Mouse (Mus musculus): ENCODE data around the gene Jakmip3. TPM values are rescaled to one million over a fixed set of nuclear protein-coding genes. Genes with fewer than 3 reads are reported as not detected.

Jakmip3 gene
- polyA plus RNA-seq, 1 experiment from 2014 or later = 0.66 TPM

DNA sequence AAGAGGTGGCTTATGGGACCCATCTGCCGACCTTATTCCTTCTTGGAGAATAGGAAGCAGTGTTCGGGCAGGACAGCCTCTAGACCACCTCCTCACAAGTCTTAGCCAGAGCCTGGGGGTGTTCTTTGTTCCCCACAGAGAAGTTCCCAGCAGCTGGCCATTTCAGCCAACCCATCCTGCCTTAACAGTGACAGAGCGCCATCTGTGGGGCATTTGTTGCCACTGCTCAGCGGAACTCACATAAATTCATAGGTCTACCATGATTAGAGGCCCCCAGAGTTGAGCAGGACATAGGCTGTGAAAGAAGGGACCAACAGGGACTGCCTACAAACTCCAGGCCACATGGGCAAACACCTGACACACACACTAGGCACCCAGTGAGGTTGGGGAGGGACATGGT, 122.9 kb downstream of the Jakmip3 start:
- Histone ChIP-seq H3K9me3 (no peaks in the 10 kb centered on the region), H3K36me3 (no peaks in the 10 kb centered on the region), H3K4me2 (no peak overlapping the region), H3K9ac (replicated peaks) (no peak overlapping the region), H3K27ac (no peak overlapping the region), H3K4me3 (replicated peaks) (no peak overlapping the region), H3K27me3 (peaks cover 24% of the 10 kb centered on the region), H3K4me1 (replicated peaks) (no peaks in the 10 kb centered on the region)
- no peak for ATAC-seq (ENCODE audit: insufficient number of reproducible peaks, insufficient read depth, low FRiP score, low TSS enrichment, low read depth)
- 64% methylated on average over 4 of the region's 4 CpGs for WGBS

DNA sequence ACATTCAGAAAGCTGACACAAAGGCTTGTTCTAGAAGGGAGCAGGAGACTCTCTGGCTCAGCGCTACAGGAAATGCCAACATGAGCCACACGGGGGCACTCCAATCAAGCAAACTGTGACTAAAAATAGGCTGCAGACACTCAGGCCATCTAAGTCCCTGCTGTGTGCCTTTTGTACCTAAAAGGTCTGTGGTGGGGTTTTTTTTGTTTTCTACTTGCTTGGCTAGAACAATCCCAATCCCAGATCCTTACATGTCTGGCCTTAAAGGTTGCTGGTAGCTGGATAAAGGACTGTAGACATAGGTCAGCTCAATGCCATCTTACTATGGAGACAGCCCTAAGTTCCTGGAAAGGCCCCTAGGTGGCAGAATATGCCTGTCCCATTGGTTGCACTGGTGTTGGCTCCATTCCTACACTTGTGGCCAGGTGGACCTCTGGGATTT, 127.7 kb downstream of the Jakmip3 start:
- H3K27me3 ChIP-seq = peaks cover 24% of the 10 kb centered on the region
- ATAC-seq (ENCODE audit: insufficient number of reproducible peaks, insufficient read depth, low FRiP score, low TSS enrichment, low read depth) = 0 out of 2 replicates have a peak, but pooled peaks have one; percentile 15
- H3K4me1 ChIP-seq (replicated peaks) = no peaks in the 10 kb centered on the region
- 4% methylated on average over 2 of the region's 2 CpGs for WGBS
- H3K36me3 ChIP-seq = no peaks in the 10 kb centered on the region
- no peak overlapping the region for H3K9ac ChIP-seq (replicated peaks)
- no peak overlapping the region for H3K27ac ChIP-seq
- no peak overlapping the region for H3K4me2 ChIP-seq
- H3K9me3 ChIP-seq = no peaks in the 10 kb centered on the region
- no peak overlapping the region for H3K4me3 ChIP-seq (replicated peaks)

DNA sequence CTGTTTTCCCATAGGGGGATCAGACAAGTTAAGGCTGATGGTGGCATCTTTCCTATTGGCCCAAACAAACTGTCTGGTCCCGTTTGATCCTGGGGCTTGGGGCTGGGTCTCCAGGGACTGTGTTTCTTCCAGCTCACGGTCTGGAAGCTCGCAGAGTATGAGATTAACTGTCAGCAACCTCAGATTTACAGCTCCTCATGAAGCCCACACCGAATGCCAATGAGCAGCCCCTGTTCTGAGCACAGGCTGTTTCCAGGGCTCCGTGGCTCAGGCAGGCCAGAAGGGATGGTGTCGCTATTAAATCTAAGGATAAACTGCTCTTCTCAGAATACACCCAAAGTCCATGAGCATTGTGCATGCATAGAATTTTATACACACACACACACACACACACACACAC, 133.7 kb downstream of the Jakmip3 start:
- H3K27me3 ChIP-seq = peaks cover 14% of the 10 kb centered on the region; the same call in 1 of the 2 replicates
- H3K36me3 ChIP-seq = no peaks in the 10 kb centered on the region
- no peak overlapping the region for H3K4me2 ChIP-seq
- no peak overlapping the region for H3K27ac ChIP-seq
- no peak overlapping the region for H3K4me3 ChIP-seq (replicated peaks)
- WGBS = 20% methylated on average over 6 of the region's 6 CpGs
- no peaks in the 10 kb centered on the region for H3K9me3 ChIP-seq
- peaks cover 30% of the 10 kb centered on the region for H3K4me1 ChIP-seq (replicated peaks)
- H3K9ac ChIP-seq (replicated peaks) = no peak overlapping the region
- no peak for ATAC-seq (ENCODE audit: insufficient number of reproducible peaks, insufficient read depth, low FRiP score, low TSS enrichment, low read depth)

DNA sequence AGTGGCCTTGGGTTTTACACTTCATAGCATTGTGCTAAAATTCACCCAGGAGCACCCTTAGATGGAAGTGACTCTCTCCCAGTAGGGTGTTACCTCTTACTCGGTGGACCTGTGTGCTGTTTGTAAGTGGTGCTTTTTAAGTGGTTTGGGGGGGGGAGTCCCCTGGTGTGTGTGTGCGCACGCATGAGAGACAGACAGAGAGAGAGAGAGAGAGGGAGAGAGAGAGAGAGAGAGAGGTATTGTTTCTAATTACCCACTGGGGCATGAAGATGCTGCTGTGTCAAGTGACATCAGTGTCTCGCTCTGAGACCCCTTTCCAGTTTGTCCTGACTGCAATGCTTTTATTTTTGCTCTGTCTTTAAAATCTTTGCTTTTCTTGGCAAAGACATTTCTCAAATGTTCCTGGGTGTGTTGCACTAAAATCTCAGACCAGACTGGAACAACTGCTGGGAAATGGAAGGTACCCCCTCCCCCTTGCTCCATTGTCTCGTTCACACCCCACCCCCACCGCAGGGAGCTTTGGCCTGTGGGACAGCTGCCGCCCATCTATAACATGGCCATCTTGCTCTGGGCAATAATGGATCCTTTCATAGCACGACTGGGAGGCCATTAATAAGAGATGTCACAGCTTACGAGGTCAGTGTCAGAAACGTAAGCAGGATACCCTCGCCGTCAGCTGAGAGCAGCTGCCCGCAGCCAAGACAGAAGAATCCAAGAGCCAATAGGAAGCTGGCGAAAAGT, 134.7 kb downstream of the Jakmip3 start:
- WGBS = 56% methylated on average over 14 of the region's 14 CpGs
- Histone ChIP-seq H3K4me3 (replicated peaks) (no peak overlapping the region), H3K9me3 (no peaks in the 10 kb centered on the region), H3K4me2 (no peak overlapping the region), H3K9ac (replicated peaks) (no peak overlapping the region), H3K27me3 (peaks cover 14% of the 10 kb centered on the region; the same call in 1 of the 2 replicates), H3K27ac (no peak overlapping the region), H3K36me3 (no peaks in the 10 kb centered on the region), H3K4me1 (replicated peaks) (peaks cover 30% of the 10 kb centered on the region)
- no peak for ATAC-seq (ENCODE audit: insufficient number of reproducible peaks, insufficient read depth, low FRiP score, low TSS enrichment, low read depth)

DNA sequence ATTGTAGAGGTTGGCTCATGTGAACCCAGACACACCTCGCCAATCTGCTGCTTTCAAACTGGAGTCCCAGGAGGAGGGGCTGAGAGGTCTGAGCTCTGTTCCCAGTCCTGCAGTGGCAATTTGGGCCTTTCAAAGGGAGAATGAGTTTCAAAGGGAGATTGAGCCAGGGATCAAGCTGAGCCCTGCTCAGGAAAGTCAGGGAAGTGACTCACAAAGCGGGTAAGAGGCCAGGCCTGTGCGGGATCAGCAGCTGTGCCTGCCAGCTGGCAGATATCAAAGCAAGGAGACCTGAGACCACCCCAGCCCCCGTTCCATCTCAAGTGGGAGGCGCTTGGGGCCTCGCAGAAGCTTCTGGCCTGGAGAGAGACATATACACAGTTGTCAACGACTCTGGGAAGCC, 136.8 kb downstream of the Jakmip3 start:
- ATAC-seq (ENCODE audit: insufficient number of reproducible peaks, insufficient read depth, low FRiP score, low TSS enrichment, low read depth) = peak; percentile 54; the same call in 1 of the 2 replicates
- peaks cover 30% of the 10 kb centered on the region for H3K4me1 ChIP-seq (replicated peaks)

DNA sequence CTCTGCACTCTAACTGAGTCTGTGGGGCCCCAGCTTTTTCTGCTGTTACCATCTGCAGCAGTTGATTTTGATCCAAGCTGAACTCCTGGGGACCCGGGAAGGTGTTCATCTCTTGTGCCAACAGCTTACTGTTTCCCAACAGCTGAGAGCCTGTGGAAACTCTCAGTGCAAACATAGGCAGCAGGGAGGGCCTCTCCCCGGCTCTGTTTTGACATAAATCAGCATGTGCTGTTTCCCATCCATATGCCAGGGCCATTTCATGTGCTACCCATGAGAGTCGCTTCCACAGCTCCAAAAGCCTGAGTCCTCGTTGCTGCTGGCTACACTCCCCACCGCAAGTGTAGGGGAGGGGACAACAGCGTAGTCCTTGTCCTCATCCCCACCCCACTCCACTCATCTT, 137.7 kb downstream of the Jakmip3 start:
- Histone ChIP-seq H3K27ac (peak overlapping the region; percentile 73; the same call in 1 of the 2 replicates), H3K4me1 (replicated peaks) (peaks cover 30% of the 10 kb centered on the region), H3K4me2 (no peak overlapping the region), H3K9ac (replicated peaks) (no peak overlapping the region), H3K4me3 (replicated peaks) (no peak overlapping the region), H3K36me3 (no peaks in the 10 kb centered on the region), H3K27me3 (peaks cover 14% of the 10 kb centered on the region; the same call in 1 of the 2 replicates), H3K9me3 (no peaks in the 10 kb centered on the region)
- ATAC-seq (ENCODE audit: insufficient number of reproducible peaks, insufficient read depth, low FRiP score, low TSS enrichment, low read depth) = no peak
- 72% methylated on average over 6 of the region's 6 CpGs for whole genome bisulfite sequencing

More for the DNA sequence above, 136.8 kb downstream of the Jakmip3 start:
- H3K9ac ChIP-seq (replicated peaks) = no peak overlapping the region
- WGBS = 14% methylated on average over 7 of the region's 7 CpGs
- peaks cover 14% of the 10 kb centered on the region; the same call in 1 of the 2 replicates for H3K27me3 ChIP-seq
- no peaks in the 10 kb centered on the region for H3K36me3 ChIP-seq
- no peaks in the 10 kb centered on the region for H3K9me3 ChIP-seq
- H3K4me3 ChIP-seq (replicated peaks) = no peak overlapping the region
- H3K27ac ChIP-seq = peak overlapping the region; percentile 73; the same call in 1 of the 2 replicates
- H3K4me2 ChIP-seq = no peak overlapping the region

DNA sequence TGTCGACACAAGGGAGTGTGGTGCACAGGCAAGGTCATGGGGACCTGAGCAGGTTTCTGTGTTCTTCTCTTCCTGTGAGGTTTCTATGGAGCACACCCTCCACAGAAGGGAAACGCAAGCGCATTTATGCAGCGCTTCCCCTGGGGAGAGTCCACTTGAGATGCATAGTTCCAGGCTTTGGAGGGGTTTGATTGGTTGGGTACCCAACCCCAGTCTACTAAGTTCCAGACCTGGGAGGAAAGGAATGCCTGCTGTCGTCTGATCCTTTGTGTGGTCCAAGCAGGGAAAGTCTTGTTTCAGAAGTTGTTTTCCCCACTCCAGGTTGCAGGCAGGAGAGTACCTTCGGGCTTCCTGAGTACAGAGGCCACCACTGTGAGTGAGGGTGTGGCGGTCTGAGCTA, 138.6 kb downstream of the Jakmip3 start:
- Histone ChIP-seq H3K4me1 (replicated peaks) (peaks cover 30% of the 10 kb centered on the region), H3K4me2 (no peak overlapping the region), H3K4me3 (replicated peaks) (no peak overlapping the region), H3K36me3 (no peaks in the 10 kb centered on the region), H3K27ac (no peak overlapping the region), H3K27me3 (peaks cover 14% of the 10 kb centered on the region; the same call in 1 of the 2 replicates), H3K9me3 (no peaks in the 10 kb centered on the region), H3K9ac (replicated peaks) (no peak overlapping the region)
- ATAC-seq (ENCODE audit: insufficient number of reproducible peaks, insufficient read depth, low FRiP score, low TSS enrichment, low read depth) = no peak
- 78% methylated on average over 7 of the region's 7 CpGs for WGBS

DNA sequence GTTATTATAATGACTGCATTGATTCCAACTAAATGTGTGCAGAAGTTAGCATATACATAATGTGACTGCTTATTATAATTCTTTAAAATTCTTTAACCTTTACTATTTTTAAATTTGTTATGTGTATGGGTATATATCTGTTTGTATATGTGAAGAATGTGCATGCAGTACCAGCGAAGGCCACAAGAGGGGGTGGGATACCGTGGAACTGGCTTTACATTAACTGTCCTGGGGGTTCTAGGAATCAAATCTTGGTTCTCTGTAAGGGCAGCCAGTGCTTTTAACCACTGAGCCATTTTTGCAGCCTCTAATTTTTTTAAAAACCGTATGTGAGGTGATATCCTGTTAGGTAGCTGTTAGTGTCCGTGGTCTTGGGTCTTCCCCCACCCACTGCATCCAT, 140.2 kb downstream of the Jakmip3 start:
- Histone ChIP-seq H3K9ac (replicated peaks) (no peak overlapping the region), H3K36me3 (no peaks in the 10 kb centered on the region), H3K27me3 (peaks cover 29% of the 10 kb centered on the region), H3K27ac (no peak overlapping the region), H3K4me3 (replicated peaks) (no peak overlapping the region), H3K4me1 (replicated peaks) (peaks cover 26% of the 10 kb centered on the region), H3K9me3 (no peaks in the 10 kb centered on the region), H3K4me2 (no peak overlapping the region)
- no peak for ATAC-seq (ENCODE audit: insufficient number of reproducible peaks, insufficient read depth, low FRiP score, low TSS enrichment, low read depth)
- 71% methylated on average over 4 of the region's 4 CpGs for WGBS

DNA sequence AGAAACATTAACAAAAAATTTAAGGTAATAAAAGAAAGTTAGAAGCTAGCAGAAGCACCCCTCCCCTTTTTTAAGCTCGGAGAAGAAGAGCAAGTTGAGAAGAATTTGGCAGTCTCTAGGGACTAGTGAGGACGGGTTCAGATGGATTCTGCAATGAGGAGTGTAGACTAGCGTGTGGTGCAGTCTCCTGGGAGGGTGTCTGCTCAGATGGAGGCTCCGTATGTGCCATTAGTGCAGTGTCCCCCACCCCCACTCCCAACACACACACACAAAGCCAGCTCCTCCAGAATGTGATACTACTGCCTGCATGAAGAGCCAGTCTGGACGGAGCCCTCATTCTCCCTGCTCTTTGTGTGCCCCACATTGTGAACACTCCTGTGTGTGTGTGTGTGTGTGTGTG, 140.6 kb downstream of the Jakmip3 start:
- ATAC-seq (ENCODE audit: insufficient number of reproducible peaks, insufficient read depth, low FRiP score, low TSS enrichment, low read depth) = no peak

DNA sequence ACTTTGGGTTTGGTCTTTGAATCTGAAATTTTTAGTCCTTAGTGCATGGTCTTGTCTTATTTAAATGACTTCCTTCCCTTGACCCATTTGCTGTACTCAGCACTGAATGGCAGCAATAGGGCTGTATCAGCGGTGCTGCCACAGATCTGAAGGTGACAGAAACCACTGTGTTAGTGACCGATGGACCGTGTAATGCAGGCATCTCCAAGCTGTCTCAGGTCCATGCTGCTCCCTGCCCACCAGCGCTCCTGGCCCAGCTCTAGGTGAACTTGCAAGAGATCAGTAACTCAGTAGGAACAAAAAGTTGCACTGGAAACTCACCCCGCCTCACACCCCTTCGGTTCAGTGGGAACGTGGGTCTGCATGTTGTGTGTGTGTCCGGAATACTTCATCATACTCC, 141.8 kb downstream of the Jakmip3 start:
- WGBS = 82% methylated on average over 8 of the region's 8 CpGs
- Histone ChIP-seq H3K9ac (replicated peaks) (no peak overlapping the region), H3K4me1 (replicated peaks) (peaks cover 28% of the 10 kb centered on the region), H3K4me2 (no peak overlapping the region), H3K4me3 (replicated peaks) (no peak overlapping the region), H3K9me3 (no peaks in the 10 kb centered on the region), H3K27me3 (peaks cover 39% of the 10 kb centered on the region), H3K36me3 (no peaks in the 10 kb centered on the region), H3K27ac (no peak overlapping the region)
- no peak for ATAC-seq (ENCODE audit: insufficient number of reproducible peaks, insufficient read depth, low FRiP score, low TSS enrichment, low read depth)

More for the DNA sequence above, 140.6 kb downstream of the Jakmip3 start:
- Histone ChIP-seq H3K27ac (no peak overlapping the region), H3K9ac (replicated peaks) (no peak overlapping the region), H3K4me1 (replicated peaks) (peaks cover 22% of the 10 kb centered on the region), H3K27me3 (peaks cover 32% of the 10 kb centered on the region), H3K9me3 (no peaks in the 10 kb centered on the region), H3K36me3 (no peaks in the 10 kb centered on the region), H3K4me2 (no peak overlapping the region), H3K4me3 (replicated peaks) (no peak overlapping the region)
- WGBS = 79% methylated on average over 5 of the region's 5 CpGs

DNA sequence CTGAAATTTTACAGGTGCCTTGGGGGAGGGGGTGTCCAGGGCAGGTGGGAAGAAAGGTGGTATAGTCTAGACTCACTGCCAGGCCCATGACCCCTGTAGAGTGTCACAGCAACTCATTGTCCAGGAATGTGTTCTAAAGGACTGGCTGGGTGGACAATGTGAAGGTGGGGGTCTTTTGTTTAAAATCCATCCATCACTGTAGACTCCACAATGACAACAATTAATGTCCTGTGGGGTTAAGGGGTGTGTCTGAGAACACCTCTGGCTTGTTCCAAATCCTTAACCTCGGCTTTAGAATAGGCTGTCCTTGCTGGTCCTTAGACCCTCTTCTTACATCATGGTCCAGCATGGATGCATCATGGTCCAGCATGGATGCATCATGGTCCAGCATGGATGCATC, 143.8 kb downstream of the Jakmip3 start:
- WGBS = 71% methylated on average over 1 of the region's 1 CpGs
- no peak for ATAC-seq (ENCODE audit: insufficient number of reproducible peaks, insufficient read depth, low FRiP score, low TSS enrichment, low read depth)
- Histone ChIP-seq H3K36me3 (no peaks in the 10 kb centered on the region), H3K4me2 (no peak overlapping the region), H3K27me3 (peaks cover 44% of the 10 kb centered on the region), H3K9ac (replicated peaks) (no peak overlapping the region), H3K4me1 (replicated peaks) (peaks cover 16% of the 10 kb centered on the region; the same call in 1 of the 2 replicates), H3K4me3 (replicated peaks) (no peak overlapping the region), H3K27ac (no peak overlapping the region), H3K9me3 (no peaks in the 10 kb centered on the region)

Measured in limb, embryonic 12.5 days (tissue).